Mouse (Mus musculus) left cerebral cortex, postnatal 10 days (tissue): ENCODE data around the gene Hist2h2ab. TPM values are rescaled to one million over a fixed set of nuclear protein-coding genes. Genes with fewer than 3 reads are reported as not detected.

ENCODE experiments used
- DNase-seq, 2 experiments: peaks; one replicate each; pipeline ENCODE4 v3.0.0; 2021 to 2022; ENCODE audit warnings: low spot score in 2 of 2, mixed read lengths in 1 of 2; ENCODE audit errors: extremely low spot score in 1 of 2
- intact Hi-C: fragments of 180-260 bp; cut with DNase I; formaldehyde crosslinking; loops from one replicate; pipeline ENCODE4 v1.15.1; 2025
- total RNA-seq, 2 experiments: library from RNA; stranded (reverse); gene quantifications; 2 replicates each; pipeline ENCODE4 v1.2.3; 2021

The Hist2h2ab gene
- total RNA-seq, 2 experiments from 2014 or later: 13.8 to 16.7 TPM

DNA sequence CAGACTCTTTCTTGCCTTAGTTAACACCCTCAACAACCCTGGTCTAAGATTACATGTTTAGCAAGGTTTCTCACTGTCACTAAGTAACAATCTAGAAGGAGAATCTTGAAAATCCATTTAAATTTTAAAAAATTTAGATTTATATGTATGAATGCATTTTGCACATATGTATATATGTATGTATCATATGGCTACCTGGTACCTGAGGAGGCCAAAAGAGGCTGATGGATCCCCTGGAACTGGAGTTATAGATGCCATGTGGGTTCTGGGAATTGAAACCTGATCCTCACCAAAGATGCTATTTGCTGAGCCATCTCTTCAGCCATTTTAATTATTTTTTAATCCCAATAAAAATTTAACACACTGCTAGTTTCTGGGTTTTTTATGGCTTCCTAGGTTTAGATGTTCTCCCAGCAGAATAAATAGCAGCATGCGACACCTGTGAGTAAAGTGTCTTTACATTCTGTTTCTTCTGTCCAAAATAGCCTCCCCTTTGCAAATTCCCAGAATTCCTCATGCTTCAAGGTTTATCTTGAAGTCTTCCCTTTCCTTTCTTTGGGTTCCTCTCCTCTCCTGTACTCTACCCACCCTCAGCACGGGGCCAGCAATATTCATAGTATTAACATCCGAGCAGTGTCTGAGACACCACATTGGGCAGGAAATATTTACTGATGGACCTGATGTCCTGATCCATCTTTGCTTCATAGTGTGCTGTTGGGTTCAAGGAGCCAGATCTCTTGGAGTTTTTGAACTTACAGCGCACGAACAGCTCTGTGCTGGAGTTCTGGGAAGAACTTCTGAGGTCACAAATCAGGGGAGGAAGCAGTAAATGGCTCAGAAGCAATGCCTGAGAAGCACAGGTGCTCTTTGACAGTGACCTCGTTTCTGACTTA lies 28.7 kb downstream of the Hist2h2ab start:
- intact Hi-C loops: no loop called here
- DNase-seq: no peak

DNA sequence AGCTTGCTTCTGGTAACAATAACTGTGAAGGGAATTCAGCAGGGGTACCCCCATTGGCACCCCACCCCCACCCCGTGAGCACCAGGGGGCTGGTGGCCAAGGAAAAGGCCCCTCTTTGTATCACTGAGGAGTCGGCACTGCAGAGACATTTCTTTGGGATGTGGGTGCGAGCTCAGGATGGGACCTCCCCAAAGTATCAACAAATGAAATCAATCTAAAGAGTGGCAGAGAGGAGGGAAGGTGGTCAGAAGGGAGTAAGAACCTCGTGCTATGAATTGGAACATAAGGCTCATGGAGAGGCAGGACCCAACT lies 29.3 kb downstream of the Hist2h2ab start:
- intact Hi-C loops: no loop called here
- no peak for DNase-seq

DNA sequence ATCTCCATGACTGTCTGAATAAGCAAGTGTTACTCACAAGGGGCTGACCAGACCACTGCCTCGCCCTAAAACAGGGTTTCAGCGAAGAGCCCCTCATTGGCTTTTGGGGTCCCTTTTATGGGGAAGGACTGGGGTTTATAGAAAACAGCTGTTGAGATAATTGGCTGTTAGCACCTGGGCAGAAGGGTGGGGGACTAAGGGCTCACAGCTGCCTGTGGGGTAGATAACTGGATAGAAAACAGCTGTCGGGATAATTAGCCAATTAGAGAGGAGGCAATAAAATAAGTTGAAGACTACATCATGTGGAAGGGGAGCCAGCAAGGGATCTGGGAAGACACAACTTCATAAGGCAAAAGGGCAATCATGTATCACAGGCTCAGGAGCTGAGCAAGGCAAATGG lies 31.2 kb downstream of the Hist2h2ab start:
- intact Hi-C loops: no loop called here

DNA sequence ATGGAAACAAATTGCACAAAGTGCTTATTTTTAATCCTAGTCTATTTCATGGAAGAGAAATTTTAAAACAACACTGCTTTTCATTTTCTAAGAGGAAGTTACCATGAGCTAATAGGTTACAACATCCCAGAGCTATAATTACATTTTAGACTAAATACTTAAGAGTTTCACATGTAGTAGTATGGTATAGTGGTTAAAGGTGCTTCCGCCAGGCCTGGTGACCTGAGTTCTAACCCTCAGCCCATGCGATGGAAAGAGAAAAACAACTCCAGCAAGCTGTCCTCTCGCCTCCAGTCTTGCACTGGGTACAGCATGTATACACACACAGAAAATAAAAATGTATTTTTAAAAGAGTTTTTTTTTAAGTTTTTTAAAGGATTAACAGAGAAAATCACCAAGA lies 32.1 kb downstream of the Hist2h2ab start:
- intact Hi-C loops: no loop called here
- DNase-seq: no peak

More for the DNA sequence above, 31.2 kb downstream of the Hist2h2ab start:
- no peak for DNase-seq

DNA sequence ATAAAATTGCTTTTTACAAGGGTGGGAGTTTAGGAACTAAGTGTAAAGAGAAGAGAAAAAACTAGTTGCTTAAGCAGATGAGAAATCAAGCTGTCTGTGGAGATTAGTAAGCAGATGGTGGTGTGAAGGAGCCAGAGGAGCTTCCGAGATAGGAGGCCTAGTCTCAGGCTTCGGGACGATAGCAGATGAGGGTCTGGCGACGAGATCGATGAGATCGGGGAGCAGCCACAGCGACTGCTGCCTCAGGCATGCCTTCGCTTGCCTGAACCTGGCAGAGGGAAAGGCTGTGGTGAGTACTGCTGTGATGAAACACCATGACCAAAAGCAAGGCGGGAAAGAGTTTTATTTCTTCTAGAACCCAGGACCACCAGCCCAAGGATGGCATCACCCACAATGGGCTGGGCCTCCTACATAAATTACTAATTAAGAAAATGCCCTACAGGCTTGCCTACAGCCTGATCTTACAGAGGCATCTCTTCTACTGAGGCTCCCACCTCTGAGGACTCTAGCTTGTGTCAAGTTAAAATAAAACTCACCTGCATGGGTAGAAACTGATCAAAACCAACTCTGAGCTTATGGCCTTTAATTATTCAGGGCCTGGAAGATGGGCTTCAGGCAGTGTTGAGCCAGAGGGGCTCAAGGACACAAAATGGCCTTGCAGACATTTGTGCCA lies 35.2 kb downstream of the Hist2h2ab start:
- DNase-seq: no peak
- intact Hi-C loops: no loop called here

DNA sequence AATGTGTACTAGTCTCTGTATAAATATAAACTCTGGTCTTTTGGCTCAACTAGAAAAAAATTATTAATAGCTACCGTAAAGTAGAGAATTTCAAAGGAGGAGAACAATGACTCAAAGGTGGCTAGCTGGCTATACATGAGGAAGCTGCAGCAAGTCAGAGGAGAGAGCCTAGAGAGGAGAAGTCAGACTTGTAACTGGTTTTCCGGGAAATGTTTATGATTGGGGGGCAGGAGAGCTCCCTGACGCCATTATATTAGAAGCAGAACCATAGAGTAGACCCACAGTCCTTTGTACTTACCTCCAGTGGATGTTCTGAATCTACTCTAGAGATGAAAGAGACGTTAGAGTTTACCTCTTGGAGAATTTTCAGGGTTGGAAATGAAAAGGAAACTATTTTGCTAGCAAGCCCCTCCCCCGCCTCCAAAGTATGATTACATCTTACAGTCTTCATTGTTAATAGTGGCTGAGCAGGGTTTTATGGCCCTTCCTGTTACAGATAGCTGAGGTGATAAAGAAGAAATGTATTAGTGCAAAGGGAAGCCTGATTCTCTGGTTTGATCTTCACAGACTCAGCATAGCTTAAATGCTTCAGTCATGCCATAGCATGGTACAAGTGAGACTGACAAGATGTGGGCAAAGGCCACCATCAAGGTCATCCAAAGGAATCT lies 36.4 kb downstream of the Hist2h2ab start:
- intact Hi-C loops: no loop called here

DNA sequence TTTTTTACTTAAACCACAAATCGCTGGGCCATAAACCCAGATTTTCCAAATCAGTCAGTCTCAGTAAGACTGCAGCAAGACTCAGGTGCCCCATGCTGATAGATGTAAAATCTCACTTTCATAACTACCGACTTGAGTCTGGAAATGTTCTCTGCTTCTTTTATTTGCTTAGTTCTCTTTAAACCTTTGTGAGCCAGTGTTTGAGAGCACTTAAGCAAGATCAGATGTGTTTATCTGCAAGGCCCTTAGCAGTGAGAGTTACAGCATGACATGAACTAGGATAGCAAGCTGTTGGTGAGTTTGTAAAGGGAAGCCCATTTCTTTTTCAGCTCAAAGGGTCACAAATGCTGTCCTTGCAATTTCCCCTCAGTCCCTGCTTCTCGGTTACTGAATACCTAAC lies 37.5 kb downstream of the Hist2h2ab start:
- intact Hi-C loops: no loop called here
- DNase-seq: no peak

More for the DNA sequence above, 36.4 kb downstream of the Hist2h2ab start:
- DNase-seq: no peak

DNA sequence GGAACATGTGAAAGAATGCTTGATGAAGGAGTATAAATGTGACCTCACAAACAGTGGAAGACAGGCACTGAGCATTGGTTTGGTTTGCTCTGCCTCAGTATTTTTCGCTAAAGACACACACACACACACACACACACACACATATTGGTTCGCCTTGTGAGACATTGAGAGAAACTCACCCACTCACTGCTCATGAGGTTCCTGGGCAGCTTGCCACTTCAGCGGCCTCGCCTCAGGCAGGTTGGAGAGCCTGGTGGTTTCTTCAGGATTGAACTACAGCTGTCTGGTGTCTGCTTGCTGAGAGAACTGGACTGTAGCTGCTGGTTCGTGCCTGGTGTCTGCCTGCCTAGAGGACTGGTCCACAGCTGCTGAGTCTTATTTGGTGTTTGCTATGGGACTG lies 40.6 kb downstream of the Hist2h2ab start:
- no peak for DNase-seq
- intact Hi-C loops: no loop called here

DNA sequence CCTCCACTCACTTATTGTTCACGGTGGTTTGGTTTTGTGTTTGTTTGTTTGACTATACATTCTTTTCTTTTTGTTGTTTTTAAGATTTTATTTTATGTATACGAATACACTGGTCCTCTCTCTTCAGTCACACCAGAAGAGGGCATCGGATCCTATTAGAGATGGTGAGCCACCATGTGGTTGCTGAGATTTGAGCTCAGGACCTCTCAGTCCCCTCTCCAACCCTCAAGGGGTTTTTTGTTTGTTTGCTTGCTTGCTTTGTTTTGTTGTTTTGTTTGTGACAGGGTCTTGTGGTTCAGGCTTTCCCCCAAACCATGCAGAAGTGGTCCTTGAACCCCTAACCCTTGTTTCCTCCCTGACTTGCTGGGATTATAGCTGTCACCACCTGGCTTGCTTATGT lies 42.0 kb downstream of the Hist2h2ab start:
- intact Hi-C loops: no loop called here
- DNase-seq: no peak

DNA sequence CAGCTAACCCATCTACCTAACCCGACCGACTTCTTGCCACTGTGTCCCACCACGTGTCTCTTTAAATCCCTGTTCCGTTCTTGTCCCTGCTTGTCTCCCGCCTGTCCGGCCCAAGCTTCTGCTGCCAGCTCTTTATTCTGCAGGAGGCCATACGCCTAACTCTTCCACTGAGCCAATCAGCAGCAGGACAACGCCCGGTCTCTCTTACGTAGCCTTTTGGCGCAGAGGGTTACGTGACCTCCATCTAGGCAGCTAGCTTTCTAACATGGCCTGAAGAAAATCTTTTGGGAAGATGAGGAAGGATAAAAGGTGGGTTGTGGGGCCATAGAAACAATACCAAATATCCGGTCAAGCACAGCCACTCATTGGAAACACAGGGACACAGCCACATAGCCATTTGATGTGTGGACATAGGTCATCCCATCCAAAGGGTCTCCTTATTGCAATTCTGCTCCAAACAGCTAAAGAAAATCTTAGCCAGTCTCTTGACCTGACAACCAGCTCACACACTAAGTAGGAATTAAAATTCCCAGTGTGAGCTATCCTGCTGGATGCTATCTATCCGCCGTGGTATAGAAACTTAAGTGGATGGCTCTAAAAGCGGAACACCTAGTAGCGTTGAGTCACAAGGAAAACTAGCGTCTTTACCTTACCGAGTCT lies 42.7 kb downstream of the Hist2h2ab start:
- intact Hi-C loops: no loop called here
- DNase-seq: peak; percentile 78 to 83

DNA sequence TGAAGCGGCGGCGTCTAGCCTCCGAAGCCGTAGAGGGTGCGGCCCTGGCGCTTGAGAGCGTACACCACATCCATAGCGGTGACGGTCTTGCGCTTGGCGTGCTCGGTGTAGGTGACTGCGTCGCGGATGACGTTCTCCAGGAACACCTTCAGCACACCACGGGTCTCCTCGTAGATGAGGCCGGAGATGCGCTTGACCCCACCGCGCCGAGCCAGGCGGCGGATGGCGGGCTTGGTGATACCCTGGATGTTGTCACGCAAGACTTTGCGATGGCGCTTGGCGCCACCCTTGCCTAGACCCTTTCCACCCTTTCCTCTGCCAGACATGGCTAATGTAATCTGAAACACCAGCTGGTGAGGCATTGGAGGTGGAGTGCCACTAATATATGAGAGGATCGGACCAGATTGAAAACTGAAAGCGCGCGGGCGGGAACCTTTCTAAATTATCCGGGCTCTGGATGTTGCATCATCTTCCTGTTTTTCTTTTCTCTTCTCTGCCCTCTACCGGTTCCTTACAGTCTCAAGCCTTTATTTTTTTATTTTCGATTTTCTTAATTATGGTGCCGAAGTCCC lies 43.4 kb downstream of the Hist2h2ab start, which contains the start of gene Hist2h4:
TSS of gene Hist2h4 (minus strand) at position 333 of the 572 bp plus-strand sequence.
- peak; percentile 93 to 98 for DNase-seq
- intact Hi-C loops: no loop called here

DNA sequence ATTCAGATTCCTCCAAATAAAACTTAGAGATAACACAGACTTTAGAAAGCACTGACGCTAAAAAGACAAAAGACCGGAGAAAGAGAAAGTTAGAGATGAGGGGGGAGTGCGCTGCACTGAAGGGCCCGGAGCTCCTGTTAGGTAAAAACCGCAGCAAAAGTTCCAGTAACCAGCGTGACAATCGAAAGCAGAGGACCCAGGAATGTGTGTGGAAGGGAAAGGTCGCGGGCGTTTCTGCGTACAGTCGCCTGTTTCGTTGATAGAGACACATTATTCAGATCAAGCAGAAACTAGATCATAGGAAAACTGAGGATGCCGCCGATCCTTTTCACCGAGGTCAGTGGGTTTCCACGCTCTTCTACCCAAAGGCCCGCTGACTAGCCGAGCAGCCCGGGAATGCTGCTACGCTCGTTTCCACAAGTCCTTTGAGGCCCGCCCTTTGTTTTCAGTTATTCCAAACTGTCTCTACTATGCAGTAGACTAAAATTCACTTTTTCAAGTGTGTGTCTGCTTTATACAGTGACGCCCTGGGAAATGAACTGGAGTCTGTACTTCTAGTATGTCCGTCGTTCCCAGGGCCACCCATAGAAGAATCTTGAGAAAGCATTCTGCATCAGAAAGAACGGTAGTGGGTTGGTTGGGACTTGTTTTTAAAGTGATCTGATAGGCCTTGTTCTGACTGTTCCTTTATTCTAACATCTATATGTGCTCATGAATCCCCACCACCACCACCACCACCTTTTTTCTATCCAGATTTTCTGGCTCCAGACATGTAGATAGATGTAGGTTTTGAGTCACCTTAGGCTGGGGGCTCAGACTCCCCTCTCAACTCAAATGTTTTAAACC lies 44.1 kb downstream of the Hist2h2ab start:
- intact Hi-C loops: no loop called here
- peak in 1 of 2 experiments; percentile 45 for DNase-seq

DNA sequence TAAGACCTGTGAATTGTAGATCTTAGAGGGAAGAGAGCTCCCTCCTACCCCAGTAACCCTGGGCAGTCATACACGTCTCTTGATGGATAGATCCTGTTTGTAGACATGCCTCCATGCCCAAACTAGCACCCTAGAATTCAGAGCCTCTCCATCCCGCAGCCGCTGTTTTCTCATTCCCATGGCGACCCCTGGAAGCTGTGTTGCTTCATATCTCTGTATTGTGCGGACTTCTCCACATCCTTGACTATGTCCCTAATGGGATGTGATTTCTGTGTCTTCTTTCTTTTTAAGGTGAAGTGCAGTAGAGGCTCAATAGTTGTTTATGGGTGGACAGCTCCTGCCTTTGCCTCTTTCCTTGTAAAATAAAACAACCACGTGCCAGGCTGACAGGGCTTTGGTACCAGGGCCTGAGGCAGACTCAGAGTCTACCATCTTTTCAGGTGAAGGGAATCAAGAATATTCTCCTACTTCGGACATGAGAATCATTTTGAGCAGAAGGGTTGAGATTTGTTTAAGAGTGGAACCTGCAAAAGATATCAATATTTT lies 44.8 kb downstream of the Hist2h2ab start:
- intact Hi-C loops: no loop called here

DNA sequence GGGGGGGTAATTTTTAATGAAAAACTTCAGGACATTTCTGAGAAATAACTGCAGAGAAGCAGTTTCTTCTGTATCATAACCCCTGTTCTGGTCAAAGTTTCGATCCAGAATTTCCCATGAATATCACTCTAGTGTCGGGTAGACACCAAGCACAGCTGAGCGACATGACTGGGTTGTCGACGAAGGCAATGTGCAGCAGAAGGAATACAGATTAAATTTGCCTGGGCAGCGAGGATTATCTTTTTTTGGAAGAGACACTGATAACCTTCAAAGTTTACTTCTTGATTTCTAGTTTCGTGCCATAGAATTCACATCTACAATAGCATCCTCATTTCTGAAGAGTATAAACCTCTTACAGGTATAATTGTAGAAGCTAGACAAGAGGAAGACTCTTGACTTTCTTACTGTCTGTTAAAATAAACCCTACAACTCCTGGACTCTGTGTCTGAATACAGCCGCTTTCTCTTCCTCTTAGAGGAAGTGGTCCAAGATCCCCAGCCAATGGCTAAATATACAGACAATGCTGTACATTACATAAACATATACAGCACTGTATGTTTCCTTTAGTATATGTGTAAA lies 46.6 kb downstream of the Hist2h2ab start:
- DNase-seq: no peak
- intact Hi-C loops: no loop called here

More for the DNA sequence above, 44.8 kb downstream of the Hist2h2ab start:
- no peak for DNase-seq

DNA sequence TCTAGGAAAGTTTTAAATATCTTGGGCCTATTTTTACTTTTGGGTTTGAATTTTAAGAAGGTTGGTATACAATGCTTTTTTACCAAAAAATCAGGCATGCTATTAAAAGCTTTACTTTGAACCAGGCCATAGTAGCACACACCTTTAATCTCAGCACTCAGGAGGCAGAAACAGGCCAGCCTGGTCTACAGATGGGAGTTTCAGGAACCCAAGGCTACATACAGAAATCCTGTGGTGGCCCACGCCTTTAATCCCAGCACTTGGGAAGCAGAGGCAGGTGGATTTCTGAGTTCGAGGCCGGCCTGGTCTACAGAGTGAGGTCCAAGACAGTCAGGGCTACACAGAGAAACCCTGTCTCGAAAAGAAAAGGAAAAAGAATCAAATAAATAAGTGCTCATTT lies 47.9 kb downstream of the Hist2h2ab start:
- intact Hi-C loops: no loop called here
- no peak for DNase-seq

DNA sequence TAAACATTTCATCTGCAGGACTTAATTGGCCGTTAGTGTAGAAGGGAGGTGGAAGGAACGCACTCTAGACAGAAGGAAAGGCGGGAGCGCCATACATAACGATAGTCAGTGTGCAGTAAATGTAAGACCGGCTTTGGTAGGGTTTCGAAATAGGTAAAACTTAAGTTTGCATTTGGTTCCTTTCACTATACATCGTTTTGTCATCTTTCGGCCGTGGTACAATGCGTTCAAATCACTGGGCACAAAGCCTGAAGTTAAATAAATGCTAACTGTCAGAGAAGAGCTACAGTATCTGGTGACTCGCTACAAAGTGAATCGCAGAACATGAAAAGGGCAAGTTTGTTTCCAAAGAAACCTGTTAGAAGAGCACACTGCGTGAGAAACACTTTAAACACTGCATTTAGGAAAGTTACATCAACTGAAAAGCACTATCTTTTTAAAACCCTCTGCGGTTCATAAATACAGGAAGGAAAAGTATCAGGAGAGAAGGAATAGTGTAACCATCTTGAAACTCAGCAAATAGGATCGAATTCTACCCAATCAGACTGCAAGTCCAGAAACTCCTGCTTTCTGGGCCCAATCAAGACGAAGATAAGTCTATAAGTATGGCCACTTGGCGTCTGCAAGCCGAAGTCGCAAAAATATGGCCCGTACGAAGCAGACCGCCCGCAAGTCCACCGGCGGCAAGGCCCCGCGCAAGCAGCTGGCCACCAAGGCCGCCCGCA lies 48.5 kb downstream of the Hist2h2ab start, which contains the start of gene Hist2h3b:
TSS of gene Hist2h3b (plus strand) at position 604 of the 725 bp plus-strand sequence.
- peak; percentile 78 to 86 for DNase-seq
- intact Hi-C loops: no loop called here
